8 mouse cellular contexts compared by ENCODE assay signal in the genomic region with DNA sequence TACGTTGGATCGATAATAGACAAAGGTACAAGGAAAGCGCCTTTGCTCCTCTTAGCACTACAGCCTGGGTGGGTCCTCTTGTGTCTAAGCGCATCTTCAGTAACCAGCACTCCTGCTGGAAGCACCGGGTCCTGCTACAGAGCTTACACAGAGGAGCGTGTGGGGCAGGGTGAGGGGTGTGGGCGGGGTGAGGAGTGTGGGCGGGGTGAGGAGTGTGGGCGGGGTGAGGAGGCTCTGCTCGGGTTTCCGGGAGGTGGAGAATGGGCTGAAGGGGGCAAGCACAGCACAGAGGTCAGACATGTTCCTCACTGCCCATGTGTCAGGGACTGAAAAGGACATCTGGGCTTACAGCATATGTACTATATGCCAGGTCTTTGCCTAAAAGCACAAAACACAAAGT. TPM values are rescaled to one million over a fixed set of nuclear protein-coding genes. Genes with fewer than 3 reads are reported as not detected.
DNase-seq lines count a peak whose midpoint lies in the region; ATAC-seq lines count a peak whose summit lies in the region.

No protein-coding gene starts in this region.

- H3K27ac ChIP-seq in heart, embryonic 10.5 days = no peak overlapping the region
- H3K27ac ChIP-seq in forebrain, embryonic 14.5 days (ENCODE audit: low read depth, low read length) = no peak overlapping the region
- H3K27ac ChIP-seq in limb, embryonic 13.5 days = no peak overlapping the region
- H3K27ac ChIP-seq in midbrain, embryonic 14.5 days (replicated peaks; ENCODE audit: low read depth, low read length) = no peak overlapping the region

- H3K27me3 ChIP-seq in heart, embryonic 10.5 days (ENCODE audit: insufficient read depth, poor library complexity, severe bottlenecking) = no peaks in the 10 kb centered on the region
- no peaks in the 10 kb centered on the region for H3K27me3 ChIP-seq in forebrain, embryonic 14.5 days (replicated peaks; ENCODE audit: control insufficient read depth, insufficient read depth, low read length)
- H3K27me3 ChIP-seq in limb, embryonic 13.5 days = no peaks in the 10 kb centered on the region
- H3K27me3 ChIP-seq in midbrain, embryonic 14.5 days (ENCODE audit: control insufficient read depth, insufficient read depth, low read length) = no peaks in the 10 kb centered on the region

- peaks cover 56% of the 10 kb centered on the region for H3K36me3 ChIP-seq in heart, embryonic 10.5 days
- peaks cover 25% of the 10 kb centered on the region for H3K36me3 ChIP-seq in forebrain, embryonic 14.5 days (ENCODE audit: control insufficient read depth, insufficient read depth, low read length)
- H3K36me3 ChIP-seq in limb, embryonic 13.5 days = peaks cover 38% of the 10 kb centered on the region
- H3K36me3 ChIP-seq in midbrain, embryonic 14.5 days (ENCODE audit: control insufficient read depth, insufficient read depth, low read length) = peaks cover 49% of the 10 kb centered on the region

- H3K4me1 ChIP-seq in heart, embryonic 10.5 days = peaks cover 5% of the 10 kb centered on the region
- no peaks in the 10 kb centered on the region for H3K4me1 ChIP-seq in forebrain, embryonic 14.5 days (ENCODE audit: control insufficient read depth, insufficient read depth, low read length)
- peaks cover 12% of the 10 kb centered on the region for H3K4me1 ChIP-seq in limb, embryonic 13.5 days
- H3K4me1 ChIP-seq in midbrain, embryonic 14.5 days (ENCODE audit: control insufficient read depth, insufficient read depth, low read length) = no peaks in the 10 kb centered on the region

- 21% methylated on average over 11 of the region's 11 CpGs for WGBS in heart, embryonic 10.5 days
- 14% methylated on average over 11 of the region's 11 CpGs for WGBS in forebrain, embryonic 14.5 days
- WGBS in limb, embryonic 13.5 days = 15% methylated on average over 11 of the region's 11 CpGs
- 13% methylated on average over 11 of the region's 11 CpGs for WGBS in midbrain, embryonic 14.5 days

- peak; percentile 95 for DNase-seq in heart, embryonic 10.5 days (ENCODE audit: low spot score)
- no peak for DNase-seq in heart, adult 9 months (ENCODE audit: low spot score in 2 of 2)
- DNase-seq in ZHBTc4 (ENCODE audit: low read depth, low spot score) = peak; percentile 94
- peak; percentile 33 for DNase-seq in forebrain, embryonic 14.5 days (ENCODE audit: low spot score)
- DNase-seq in midbrain, embryonic 14.5 days = peak; percentile 31
- no peak for DNase-seq in ovary, postnatal 14 days (ENCODE audit: low spot score)
- no peak for DNase-seq in thymus, adult 18-20 months

- H3K9me3 ChIP-seq in heart, embryonic 10.5 days = no peaks in the 10 kb centered on the region
- no peaks in the 10 kb centered on the region for H3K9me3 ChIP-seq in forebrain, embryonic 14.5 days (replicated peaks; ENCODE audit: control insufficient read depth, low read length)
- H3K9me3 ChIP-seq in limb, embryonic 13.5 days = no peaks in the 10 kb centered on the region
- no peaks in the 10 kb centered on the region for H3K9me3 ChIP-seq in midbrain, embryonic 14.5 days (ENCODE audit: control insufficient read depth, low read length)

- peak; percentile 68 for ATAC-seq in forebrain, embryonic 14.5 days
- peak; percentile 68; the same call in 1 of the 2 replicates for ATAC-seq in limb, embryonic 13.5 days (ENCODE audit: low FRiP score, low read depth)
- ATAC-seq in midbrain, embryonic 14.5 days (ENCODE audit: low FRiP score, low TSS enrichment) = peak; percentile 48; the same call in 1 of the 2 replicates

- H3K4me2 ChIP-seq in forebrain, embryonic 14.5 days (ENCODE audit: low read length) = no peak overlapping the region
- H3K4me2 ChIP-seq in limb, embryonic 13.5 days (replicated peaks) = no peak overlapping the region
- no peak overlapping the region for H3K4me2 ChIP-seq in midbrain, embryonic 14.5 days (ENCODE audit: low read length)

- no peak overlapping the region for H3K4me3 ChIP-seq in heart, embryonic 10.5 days
- H3K4me3 ChIP-seq in forebrain, embryonic 14.5 days (ENCODE audit: low read depth, low read length) = no peak overlapping the region
- H3K4me3 ChIP-seq in limb, embryonic 13.5 days = no peak overlapping the region
- no peak overlapping the region for H3K4me3 ChIP-seq in midbrain, embryonic 14.5 days (replicated peaks; ENCODE audit: low read depth, low read length)

- no peak overlapping the region for H3K9ac ChIP-seq in forebrain, embryonic 14.5 days (ENCODE audit: low read length)
- no peak overlapping the region for H3K9ac ChIP-seq in limb, embryonic 13.5 days
- no peak overlapping the region for H3K9ac ChIP-seq in midbrain, embryonic 14.5 days (replicated peaks; ENCODE audit: low read length)

RNA-seq across cellular contexts. Expression of a gene that starts 30.9 kb away (rescaled TPM):
- 99.9 and 114 TPM in 2 replicates for polyA plus RNA-seq in heart, embryonic 10.5 days (2016; fragmentation: Nextera tagmentation; extraction: Ambion mirVana)
- 84.7 and 99.5 TPM in 2 replicates for polyA plus RNA-seq in forebrain, embryonic 14.5 days (2014; fragmentation: Nextera tagmentation; extraction: Ambion mirVana)
- 116 and 126 TPM in 2 replicates for polyA plus RNA-seq in limb, embryonic 13.5 days (2015; fragmentation: Nextera tagmentation; extraction: Ambion mirVana)
- 110 and 119 TPM in 2 replicates for polyA plus RNA-seq in midbrain, embryonic 14.5 days (2014; fragmentation: Nextera tagmentation; extraction: Ambion mirVana)

Comparison
In these comparisons a context has a peak if more than half of its experiments do, and no peak if none do; other contexts are left out.
1. DNase-seq: peak in heart, embryonic 10.5 days (single experiment), ZHBTc4 (single experiment), forebrain, embryonic 14.5 days (single experiment) and midbrain, embryonic 14.5 days (single experiment); none in heart, adult 9 months (0 of 2), ovary, postnatal 14 days (single experiment) and thymus, adult 18-20 months (0 of 2).
2. Peak in every context shown above with its lines, with median percentiles within 50 percentile points of each other: ATAC-seq.